Mouse (Mus musculus): Measurements from ENCODE around the gene Ddit4. TPM values are rescaled to one million over a fixed set of nuclear protein-coding genes. Genes with fewer than 3 reads are reported as not detected.
"Not testable (repeated sequence)": the region's sequence is repeated elsewhere in the genome, so short reads cannot be mapped to it uniquely, and the experiment has no call there.

Ddit4 gene
- 3.6 and 5.2 TPM in 2 replicates for polyA plus RNA-seq (2015; fragmentation: Nextera tagmentation; extraction: Ambion mirVana)

GRCm38 (mm10) chr10:59951211-59952151, at the start of gene Ddit4:
Gene Ddit4, minus strand, starts transcription at chr10:59951834.
- H3K4me3 ChIP-seq (ENCODE audit: low read depth, low read length) = peak within 1 kb of the TSS; percentile 74
- ATAC-seq (peak; percentile 93), DNase-seq (peak; percentile 99)
- peak within 1 kb of the TSS; percentile 87 for H3K9ac ChIP-seq (replicated peaks)
- H3K4me2 ChIP-seq (ENCODE audit: low read depth, low read length) = peak within 1 kb of the TSS; percentile 97
- peaks cover 11% of the 10 kb centered on the region for H3K36me3 ChIP-seq (replicated peaks; ENCODE audit: insufficient read depth, low read length)
- peak within 1 kb of the TSS; percentile 88 for H3K27ac ChIP-seq (ENCODE audit: low read depth)
- under 1% methylated on average over 73 of the region's 76 CpGs for WGBS (ENCODE audit: insufficient replicate concordance)
- H3K27me3 ChIP-seq (ENCODE audit: insufficient read depth, low read length) = no peaks in the 10 kb centered on the region
- no peaks in the 10 kb centered on the region for H3K9me3 ChIP-seq (ENCODE audit: low read length)
- TF ChIP-seq EP300 (IDR thresholded peaks at IDR 0.05; ENCODE audit: low read depth) = peak; percentile 11; the same call in 1 of the 2 replicates
- peak; percentile 27; the same call in 1 of the 2 replicates for TF ChIP-seq CTCF (IDR thresholded peaks at IDR 0.05; ENCODE audit: low read depth)
- H3K4me1 ChIP-seq (ENCODE audit: insufficient read depth) = peaks cover 19% of the 10 kb centered on the region

- Histone ChIP-seq H3K4me3 (ENCODE audit: low read depth, low read length) (no peak overlapping the region), H3K27ac (ENCODE audit: low read depth) (no peak overlapping the region), H3K4me1 (ENCODE audit: insufficient read depth) (peaks cover 8% of the 10 kb centered on the region), H3K36me3 (replicated peaks; ENCODE audit: insufficient read depth, low read length) (peaks cover 18% of the 10 kb centered on the region), H3K9me3 (ENCODE audit: low read length) (no peaks in the 10 kb centered on the region), H3K27me3 (ENCODE audit: insufficient read depth, low read length) (no peaks in the 10 kb centered on the region), H3K4me2 (ENCODE audit: low read depth, low read length) (no peak overlapping the region), H3K9ac (replicated peaks) (no peak overlapping the region)
- no peak for TF ChIP-seq CTCF (IDR thresholded peaks at IDR 0.05; ENCODE audit: low read depth)
- TF ChIP-seq EP300 (IDR thresholded peaks at IDR 0.05; ENCODE audit: low read depth) = 0 out of 2 replicates have a peak, but pooled peaks have one; percentile 29
- DNase-seq (no peak), ATAC-seq (no peak)
- 63% methylated on average over 3 of the region's 3 CpGs for WGBS (ENCODE audit: insufficient replicate concordance)
Observed at GRCm38 (mm10) chr10:59999057-59999456, 47.4 kb upstream of the Ddit4 start.

- Histone ChIP-seq H3K4me2 (ENCODE audit: low read depth, low read length) (no peak overlapping the region), H3K9me3 (ENCODE audit: low read length) (no peaks in the 10 kb centered on the region), H3K4me1 (ENCODE audit: insufficient read depth) (peaks cover 5% of the 10 kb centered on the region; the same call in 1 of the 2 replicates), H3K4me3 (ENCODE audit: low read depth, low read length) (no peak overlapping the region), H3K9ac (replicated peaks) (no peak overlapping the region), H3K27me3 (ENCODE audit: insufficient read depth, low read length) (no peaks in the 10 kb centered on the region), H3K36me3 (replicated peaks; ENCODE audit: insufficient read depth, low read length) (peaks cover 22% of the 10 kb centered on the region), H3K27ac (ENCODE audit: low read depth) (no peak overlapping the region)
- TF ChIP-seq EP300 (IDR thresholded peaks at IDR 0.05; ENCODE audit: low read depth) (no peak), CTCF (IDR thresholded peaks at IDR 0.05; ENCODE audit: low read depth) (peak; percentile 80)
- ATAC-seq (no peak), DNase-seq (peak; percentile 47)
- WGBS (ENCODE audit: insufficient replicate concordance) = 12% methylated on average over 7 of the region's 7 CpGs
Observed at GRCm38 (mm10) chr10:59997591-59997990, 46.0 kb upstream of the Ddit4 start.

DNA sequence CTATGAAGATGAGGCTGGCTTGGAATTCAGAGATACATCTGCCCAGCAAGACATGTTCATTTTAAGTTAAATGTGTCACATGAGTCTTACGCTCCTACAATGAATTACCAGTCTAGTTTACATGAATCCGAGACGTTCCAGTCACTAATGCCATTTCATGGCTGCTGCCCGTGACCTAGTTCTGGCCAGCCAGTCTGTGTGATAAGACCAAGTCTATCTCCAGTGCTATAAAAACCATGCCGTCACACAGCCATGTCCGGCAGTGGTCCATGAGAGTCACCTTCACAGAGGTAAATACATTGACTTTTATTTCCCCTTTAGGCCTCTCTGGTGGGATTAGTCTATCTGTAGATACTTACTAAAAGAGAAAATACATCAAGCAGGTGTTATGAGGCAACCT, 44.3 kb upstream of the Ddit4 start:
- H3K4me1 ChIP-seq (ENCODE audit: insufficient read depth) = no peaks in the 10 kb centered on the region
- ATAC-seq = no peak
- H3K27ac ChIP-seq (ENCODE audit: low read depth) = no peak overlapping the region
- peaks cover 28% of the 10 kb centered on the region for H3K36me3 ChIP-seq (replicated peaks; ENCODE audit: insufficient read depth, low read length)
- DNase-seq = no peak
- H3K4me3 ChIP-seq (ENCODE audit: low read depth, low read length) = no peak overlapping the region
- H3K4me2 ChIP-seq (ENCODE audit: low read depth, low read length) = no peak overlapping the region
- WGBS (ENCODE audit: insufficient replicate concordance) = 91% methylated on average over 6 of the region's 6 CpGs
- H3K9ac ChIP-seq (replicated peaks) = no peak overlapping the region
- TF ChIP-seq EP300 (IDR thresholded peaks at IDR 0.05; ENCODE audit: low read depth) (no peak), CTCF (IDR thresholded peaks at IDR 0.05; ENCODE audit: low read depth) (no peak)
- H3K9me3 ChIP-seq (ENCODE audit: low read length) = no peaks in the 10 kb centered on the region
- H3K27me3 ChIP-seq (ENCODE audit: insufficient read depth, low read length) = no peaks in the 10 kb centered on the region

GRCm38 (mm10) chr10:59993813-59994212, 42.2 kb upstream of the Ddit4 start:
- not testable (repeated sequence) for H3K9ac ChIP-seq (replicated peaks); H3K27me3 ChIP-seq (ENCODE audit: insufficient read depth, low read length); ATAC-seq; H3K4me2 ChIP-seq (ENCODE audit: low read depth, low read length); H3K4me1 ChIP-seq (ENCODE audit: insufficient read depth); H3K4me3 ChIP-seq (ENCODE audit: low read depth, low read length); DNase-seq; H3K27ac ChIP-seq (ENCODE audit: low read depth); H3K9me3 ChIP-seq (ENCODE audit: low read length)
- H3K36me3 ChIP-seq (replicated peaks; ENCODE audit: insufficient read depth, low read length) = peaks cover 47% of the 10 kb centered on the region
- WGBS (ENCODE audit: insufficient replicate concordance) = 87% methylated on average over 2 of the region's 3 CpGs
- 0 out of 2 replicates have a peak, but pooled peaks have one; percentile 3 for TF ChIP-seq CTCF (IDR thresholded peaks at IDR 0.05; ENCODE audit: low read depth)

DNA sequence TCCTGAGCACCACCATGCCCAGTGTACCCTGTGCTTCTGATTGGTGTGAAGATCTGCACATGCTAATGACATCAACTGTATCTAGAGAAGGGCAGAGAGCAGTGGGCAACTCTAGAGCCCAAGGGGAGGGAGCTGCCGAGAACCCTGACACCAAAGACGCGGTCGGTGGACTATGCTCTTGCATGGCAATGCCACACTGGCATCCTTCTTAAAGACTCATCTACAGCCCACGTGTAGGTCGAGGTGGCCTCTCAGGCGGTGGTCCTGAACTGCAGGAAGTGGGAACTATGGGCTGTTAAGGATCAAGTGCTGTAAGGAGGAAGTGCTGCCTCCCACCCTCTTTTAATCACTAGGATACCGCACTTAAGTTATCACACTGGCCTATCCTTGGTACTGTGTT, 40.4 kb upstream of the Ddit4 start:
- H3K9me3 ChIP-seq (ENCODE audit: low read length) = no peaks in the 10 kb centered on the region
- H3K4me2 ChIP-seq (ENCODE audit: low read depth, low read length) = no peak overlapping the region
- no peak overlapping the region for H3K9ac ChIP-seq (replicated peaks)
- H3K36me3 ChIP-seq (replicated peaks; ENCODE audit: insufficient read depth, low read length) = peaks cover 63% of the 10 kb centered on the region
- no peak overlapping the region for H3K4me3 ChIP-seq (ENCODE audit: low read depth, low read length)
- no peak overlapping the region for H3K27ac ChIP-seq (ENCODE audit: low read depth)
- TF ChIP-seq CTCF (IDR thresholded peaks at IDR 0.05; ENCODE audit: low read depth) (no peak), EP300 (IDR thresholded peaks at IDR 0.05; ENCODE audit: low read depth) (no peak)
- DNase-seq (no peak), ATAC-seq (no peak)
- H3K27me3 ChIP-seq (ENCODE audit: insufficient read depth, low read length) = no peaks in the 10 kb centered on the region
- H3K4me1 ChIP-seq (ENCODE audit: insufficient read depth) = no peaks in the 10 kb centered on the region
- WGBS (ENCODE audit: insufficient replicate concordance) = 75% methylated on average over 8 of the region's 8 CpGs
